Mouse (Mus musculus) kidney, adult 2 months (tissue): ENCODE measurements at regions not wholly inside any gene's neighbourhood (a gene's known extent, or its start where the extent isn't known, plus 50 kb on each side); places are given as distances from the start of the nearest gene placed in this dataset.

Experiments used
- CTCF ChIP-seq: fragments of 200-500 bp; conservative IDR thresholded peaks from 2 replicates; pipeline ENCODE4 v1.5.1; 2011; ENCODE audit warnings: low read depth, mild to moderate bottlenecking, control low read depth, low read length, moderate library complexity, mixed read lengths; ENCODE audit not compliant: insufficient read depth, insufficient read length
- POLR2A ChIP-seq: fragments of 200-500 bp; IDR thresholded peaks from one replicate; pipeline ENCODE4 v1.6.1; 2011; ENCODE audit warnings: low read depth, low read length, control low read depth

DNA sequence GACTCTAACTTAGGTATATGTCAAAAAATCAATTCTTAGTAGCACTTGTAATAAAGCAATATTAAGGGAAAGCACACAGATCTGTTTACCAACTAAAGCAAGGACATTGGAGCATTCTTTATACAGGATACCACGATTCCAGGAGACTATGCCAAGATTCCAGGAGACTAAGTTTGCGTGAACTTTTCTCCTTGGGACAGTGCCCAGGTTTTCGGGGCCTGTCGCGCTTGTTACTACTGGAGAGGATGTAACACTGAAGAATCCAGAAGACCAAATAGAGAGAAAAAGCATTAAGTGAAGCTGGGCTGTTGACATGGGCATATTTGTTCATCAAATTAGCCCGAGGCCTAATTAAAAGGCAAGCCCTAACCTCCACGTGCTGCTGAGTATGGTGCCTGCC, 100.3 kb upstream of the Tmprss15 start:
- TF ChIP-seq CTCF (no peak), POLR2A (no peak)
